Mouse (Mus musculus) intestine, embryonic 16.5 days (tissue): ENCODE results near the gene Ssr4. TPM values are rescaled to one million over a fixed set of nuclear protein-coding genes. Genes with fewer than 3 reads are reported as not detected.
A peak's percentile ranks its signal among the peaks of the same experiment; 100 is the strongest.

Experiments used
- ATAC-seq: fragments of 200-750 bp; cut with Nextera tagmentation; 2 replicates; pipeline ENCODE4 v1.8.0; 2017; ENCODE audit warnings: moderate TSS enrichment, moderate library complexity
- H3K27ac ChIP-seq: fragments of 300-500 bp; sonication (generic); 2 replicates; pipeline ENCODE4 v1.5.1; 2014; ENCODE audit warnings: mild to moderate bottlenecking, low read length
- H3K27me3 ChIP-seq: fragments of 300-500 bp; sonication (generic); replicated peaks from 2 replicates; pipeline ENCODE4 v1.6.1; 2014; ENCODE audit warnings: low read length, control low read depth, mixed read lengths; ENCODE audit not compliant: control insufficient read depth, insufficient read depth
- H3K36me3 ChIP-seq: fragments of 300-500 bp; sonication (generic); 2 replicates; pipeline ENCODE4 v1.6.1; 2014; ENCODE audit warnings: low read length, control low read depth; ENCODE audit not compliant: control insufficient read depth, insufficient read depth
- H3K4me1 ChIP-seq: fragments of 300-500 bp; sonication (generic); 2 replicates; pipeline ENCODE4 v1.6.1; 2014; ENCODE audit warnings: low read length, control low read depth, mixed read lengths; ENCODE audit not compliant: control insufficient read depth, insufficient read depth
- H3K4me2 ChIP-seq: fragments of 300-500 bp; sonication (generic); 2 replicates; pipeline ENCODE4 v1.6.1; 2014; ENCODE audit warnings: low read depth, low read length, control low read depth
- H3K4me3 ChIP-seq: fragments of 300-500 bp; sonication (generic); 2 replicates; pipeline ENCODE4 v1.5.1; 2014; ENCODE audit warnings: mild to moderate bottlenecking, low read length
- H3K9ac ChIP-seq: fragments of 300-500 bp; sonication (generic); 2 replicates; pipeline ENCODE4 v1.6.1; 2014; ENCODE audit warnings: low read depth, low read length
- H3K9me3 ChIP-seq: fragments of 300-500 bp; sonication (generic); 2 replicates; pipeline ENCODE4 v1.6.1; 2016; ENCODE audit warnings: low read length, control low read depth; ENCODE audit not compliant: control insufficient read depth
- WGBS: fragments of 180-500 bp; shearing (Covaris S2); extraction: QIAGEN DNeasy Blood & Tissue Kit; methylation state at CpG from one replicate; pipeline ENCODE4 v1.1.7; 2014; 5-methylcytosine and 5-hydroxymethylcytosine counted together
- polyA plus RNA-seq: library from polyadenylated mRNA; unstranded; fragments of >200 nt; fragmentation: Nextera tagmentation; extraction: Ambion mirVana; gene quantifications from 2 replicates; pipeline ENCODE4 v1.2.1, GENCODE M21; 2015

Gene Ssr4
- polyA plus RNA-seq, 1 experiment from 2014 or later = 269 TPM

- Histone ChIP-seq H3K36me3 (no peaks in the 10 kb centered on the region), H3K27ac (no peak overlapping the region), H3K4me1 (no peaks in the 10 kb centered on the region), H3K4me3 (no peak overlapping the region), H3K9ac (no peak overlapping the region), H3K9me3 (no peaks in the 10 kb centered on the region), H3K27me3 (no peaks in the 10 kb centered on the region), H3K4me2 (no peak overlapping the region)
- 81% methylated on average over 1 of the region's 1 CpGs for WGBS
- ATAC-seq = no peak
Measured at GRCm38 (mm10) chrX:73765311-73765710, 21.5 kb upstream of the Ssr4 start.

- WGBS = 56% methylated on average over 9 of the region's 9 CpGs
Measured at GRCm38 (mm10) chrX:73767267-73767666, 19.6 kb upstream of the Ssr4 start.

GRCm38 (mm10) chrX:73774168-73774760 lies 12.6 kb upstream of the Ssr4 start, which contains the start of gene Srpk3:
TSS of gene Srpk3 (plus strand) at chrX:73774405.
- no peak within 1 kb of the TSS for H3K4me2 ChIP-seq

More at GRCm38 (mm10) chrX:73767267-73767666, 19.6 kb upstream of the Ssr4 start:
- H3K9ac ChIP-seq = no peak overlapping the region
- H3K36me3 ChIP-seq = no peaks in the 10 kb centered on the region
- no peak overlapping the region for H3K27ac ChIP-seq
- no peak overlapping the region for H3K4me2 ChIP-seq
- no peaks in the 10 kb centered on the region for H3K4me1 ChIP-seq
- no peak overlapping the region for H3K4me3 ChIP-seq
- H3K9me3 ChIP-seq = no peaks in the 10 kb centered on the region
- ATAC-seq = no peak
- no peaks in the 10 kb centered on the region for H3K27me3 ChIP-seq

GRCm38 (mm10) chrX:73774802-73775483 lies 11.9 kb upstream of the Ssr4 start:
- Histone ChIP-seq H3K9ac (no peak overlapping the region), H3K36me3 (0 out of 2 replicates have a peak, but pooled peaks cover under 1% of the 10 kb centered on the region), H3K4me1 (0 out of 2 replicates have a peak, but pooled peaks cover 7% of the 10 kb centered on the region), H3K27ac (no peak overlapping the region), H3K27me3 (no peaks in the 10 kb centered on the region), H3K4me3 (no peak overlapping the region), H3K4me2 (no peak overlapping the region), H3K9me3 (no peaks in the 10 kb centered on the region)
- ATAC-seq = peak; percentile 69
- 71% methylated on average over 10 of the region's 10 CpGs for WGBS

More at GRCm38 (mm10) chrX:73774168-73774760, 12.6 kb upstream of the Ssr4 start, which contains the start of gene Srpk3:
- Histone ChIP-seq H3K9me3 (no peaks in the 10 kb centered on the region), H3K27ac (no peak within 1 kb of the TSS), H3K9ac (no peak within 1 kb of the TSS), H3K36me3 (no peaks in the 10 kb centered on the region), H3K27me3 (no peaks in the 10 kb centered on the region), H3K4me3 (no peak within 1 kb of the TSS), H3K4me1 (0 out of 2 replicates have a peak, but pooled peaks cover 7% of the 10 kb centered on the region)
- 30% methylated on average over 9 of the region's 9 CpGs for WGBS
- peak; percentile 32 for ATAC-seq

- Histone ChIP-seq H3K4me3 (no peak overlapping the region), H3K27ac (no peak overlapping the region), H3K4me2 (no peak overlapping the region), H3K9me3 (no peaks in the 10 kb centered on the region), H3K4me1 (peaks cover 4% of the 10 kb centered on the region; the same call in 1 of the 2 replicates), H3K36me3 (peaks cover 7% of the 10 kb centered on the region; the same call in 1 of the 2 replicates), H3K9ac (no peak overlapping the region), H3K27me3 (no peaks in the 10 kb centered on the region; the same call in 1 of the 2 replicates)
- no peak for ATAC-seq
- WGBS = 91% methylated on average over 3 of the region's 3 CpGs
Measured at GRCm38 (mm10) chrX:73782227-73782626, 4.6 kb upstream of the Ssr4 start.

- H3K4me2 ChIP-seq = peak overlapping the region; percentile 67
- H3K9ac ChIP-seq = peak overlapping the region; percentile 68
- no peaks in the 10 kb centered on the region for H3K9me3 ChIP-seq
- peaks cover 4% of the 10 kb centered on the region; the same call in 1 of the 2 replicates for H3K36me3 ChIP-seq
- ATAC-seq = no peak
- peaks cover 11% of the 10 kb centered on the region; the same call in 1 of the 2 replicates for H3K4me1 ChIP-seq
- H3K27me3 ChIP-seq = no peaks in the 10 kb centered on the region; the same call in 1 of the 2 replicates
- H3K27ac ChIP-seq = peak overlapping the region; percentile 86; the same call in 1 of the 2 replicates
- peak overlapping the region; percentile 62 for H3K4me3 ChIP-seq
Measured at GRCm38 (mm10) chrX:73785666-73786065, 1.2 kb upstream of the Ssr4 start.

- Histone ChIP-seq H3K4me2 (peak overlapping the region; percentile 56), H3K4me3 (peak overlapping the region; percentile 62), H3K9me3 (no peaks in the 10 kb centered on the region)
Measured at GRCm38 (mm10) chrX:73787225-73787558, 364 bp downstream of the Ssr4 start.

GRCm38 (mm10) chrX:73788501-73788900 lies 1.7 kb downstream of the Ssr4 start:
- WGBS = 76% methylated on average over 1 of the region's 1 CpGs
- H3K9ac ChIP-seq = peak overlapping the region; percentile 20; the same call in 1 of the 2 replicates

More at GRCm38 (mm10) chrX:73787225-73787558, 364 bp downstream of the Ssr4 start:
- peak; percentile 41 for ATAC-seq
- WGBS = 17% methylated on average over 21 of the region's 22 CpGs
- Histone ChIP-seq H3K36me3 (no peaks in the 10 kb centered on the region), H3K27ac (peak overlapping the region; percentile 63), H3K4me1 (peaks cover 11% of the 10 kb centered on the region; the same call in 1 of the 2 replicates), H3K9ac (peak overlapping the region; percentile 78), H3K27me3 (no peaks in the 10 kb centered on the region; the same call in 1 of the 2 replicates)

GRCm38 (mm10) chrX:73793039-73793438 lies 6.2 kb downstream of the Ssr4 start:
- Histone ChIP-seq H3K4me1 (0 out of 2 replicates have a peak, but pooled peaks cover 4% of the 10 kb centered on the region), H3K4me2 (no peak overlapping the region), H3K4me3 (no peak overlapping the region), H3K27me3 (no peaks in the 10 kb centered on the region), H3K9me3 (no peaks in the 10 kb centered on the region), H3K9ac (no peak overlapping the region), H3K27ac (no peak overlapping the region), H3K36me3 (no peaks in the 10 kb centered on the region)
- no peak for ATAC-seq

More at GRCm38 (mm10) chrX:73788501-73788900, 1.7 kb downstream of the Ssr4 start:
- Histone ChIP-seq H3K36me3 (no peaks in the 10 kb centered on the region), H3K4me2 (peak overlapping the region; percentile 56), H3K9me3 (no peaks in the 10 kb centered on the region), H3K27me3 (no peaks in the 10 kb centered on the region; the same call in 1 of the 2 replicates), H3K4me3 (peak overlapping the region; percentile 62), H3K4me1 (peaks cover 11% of the 10 kb centered on the region; the same call in 1 of the 2 replicates), H3K27ac (no peak overlapping the region)
- ATAC-seq = no peak
